Mouse (Mus musculus) myocyte (in vitro differentiated cells): ENCODE data around the gene Gm5565. TPM values are rescaled to one million over a fixed set of nuclear protein-coding genes. Genes with fewer than 3 reads are reported as not detected.
"Not testable (repeated sequence)": the region's sequence is repeated elsewhere in the genome, so short reads cannot be mapped to it uniquely, and the experiment has no call there.

Experiments used
- H3K27me3 ChIP-seq: one replicate; pipeline ENCODE4 v1.6.1; 2011; ENCODE audit not compliant: control insufficient read depth, insufficient read depth, insufficient read length
- H3K36me3 ChIP-seq: one replicate; pipeline ENCODE4 v1.6.1; 2011; ENCODE audit not compliant: control insufficient read depth, insufficient read depth
- H3K4me2 ChIP-seq: one replicate; pipeline ENCODE4 v1.6.1; 2011; ENCODE audit warnings: low read depth, control low read depth
- H3K4me3 ChIP-seq: one replicate; pipeline ENCODE4 v1.5.1; 2011; ENCODE audit warnings: mild to moderate bottlenecking, control low read depth, moderate library complexity
- H3K79me2 ChIP-seq: one replicate; pipeline ENCODE4 v1.6.1; 2011; ENCODE audit not compliant: control insufficient read depth, insufficient read depth
- H3ac ChIP-seq: one replicate; pipeline ENCODE4 v1.6.1; 2011; ENCODE audit not compliant: control insufficient read depth, insufficient read length
- CEBPB ChIP-seq: IDR thresholded peaks from 2 replicates; pipeline ENCODE4 v1.6.1; 2011; ENCODE audit warnings: mild to moderate bottlenecking, moderate library complexity; ENCODE audit not compliant: poor library complexity, insufficient read depth, severe bottlenecking
- E2F4 ChIP-seq: IDR thresholded peaks from one replicate; pipeline ENCODE4 v1.6.1; 2011; ENCODE audit warnings: mild to moderate bottlenecking, control low read depth, moderate library complexity; ENCODE audit not compliant: insufficient read depth
- MAX ChIP-seq: IDR thresholded peaks from one replicate; pipeline ENCODE4 v1.6.1; 2011; ENCODE audit warnings: low read depth, mild to moderate bottlenecking, control low read depth
- MYOD1 ChIP-seq, 3 experiments: IDR thresholded peaks; one replicate each; pipeline ENCODE4 v1.6.1; 2011; ENCODE audit warnings: control low read depth in 2 of 3, low read depth in 2 of 3, mild to moderate bottlenecking in 2 of 3, moderate library complexity in 1 of 3; ENCODE audit not compliant: insufficient read length in 2 of 3, control insufficient read depth in 1 of 3
- MYOG ChIP-seq, 3 experiments: IDR thresholded peaks; one replicate each; pipeline ENCODE4 v1.6.1; 2011; ENCODE audit warnings: control low read depth in 2 of 3, low read depth in 2 of 3, mild to moderate bottlenecking in 2 of 3; ENCODE audit not compliant: insufficient read length in 2 of 3, control insufficient read depth in 1 of 3, insufficient read depth in 1 of 3
- POLR2A ChIP-seq: IDR thresholded peaks from one replicate; pipeline ENCODE4 v1.6.1; 2011; ENCODE audit warnings: low read depth, mild to moderate bottlenecking, control low read depth, moderate library complexity; ENCODE audit not compliant: insufficient read length
- POLR2AphosphoS2 ChIP-seq: IDR thresholded peaks from one replicate; pipeline ENCODE4 v1.6.1; 2011; ENCODE audit warnings: low read depth, control low read depth; ENCODE audit not compliant: insufficient read length
- REST ChIP-seq: IDR thresholded peaks from one replicate; pipeline ENCODE4 v1.6.1; 2011; ENCODE audit warnings: mild to moderate bottlenecking, control low read depth, moderate library complexity; ENCODE audit not compliant: insufficient read depth, insufficient read length
- SRF ChIP-seq: IDR thresholded peaks from one replicate; pipeline ENCODE4 v1.6.1; 2011; ENCODE audit warnings: low read depth; ENCODE audit not compliant: control insufficient read depth, insufficient read length
- TCF12 ChIP-seq: IDR thresholded peaks from one replicate; pipeline ENCODE4 v1.6.1; 2011; ENCODE audit warnings: mild to moderate bottlenecking, control low read depth; ENCODE audit not compliant: poor library complexity, insufficient read depth, severe bottlenecking
- TCF3 ChIP-seq: IDR thresholded peaks from one replicate; pipeline ENCODE4 v1.6.1; 2011; ENCODE audit warnings: low read depth, control low read depth; ENCODE audit not compliant: insufficient read length
- USF1 ChIP-seq: IDR thresholded peaks from one replicate; pipeline ENCODE4 v1.6.1; 2011; ENCODE audit warnings: low read depth, mild to moderate bottlenecking, control low read depth, moderate library complexity
- polyA plus RNA-seq: library from polyadenylated mRNA; unstranded; fragments of >200 nt; fragmentation: generic; extraction: Trizol; gene quantifications from one replicate; pipeline ENCODE4 v1.2.1, GENCODE M21; 2012; ENCODE audit warnings: missing spikeins

Gm5565 gene
- not detected for polyA plus RNA-seq

- H3K79me2 ChIP-seq, H3K4me2 ChIP-seq, H3K4me3 ChIP-seq, H3ac ChIP-seq, H3K36me3 ChIP-seq, H3K27me3 ChIP-seq: not testable (repeated sequence)
These were observed at the start of gene Gm5565 for GRCm38 (mm10) chr5:146160439-146160838. TSS of gene Gm5565 (minus strand) at chr5:146160539.

- no peak overlapping the region for H3K4me2 ChIP-seq
- TF ChIP-seq MYOD1 (IDR thresholded peaks at IDR 0.05; ENCODE audit: control insufficient read depth in 1 of 3, insufficient read length in 2 of 3, low read depth in 2 of 3) = no peak
- no peak for TF ChIP-seq E2F4
- no peak for TF ChIP-seq CEBPB
- TF ChIP-seq MYOG (IDR thresholded peaks at IDR 0.05; ENCODE audit: control insufficient read depth in 1 of 3, insufficient read depth in 1 of 3, insufficient read length in 2 of 3, low read depth in 2 of 3) = no peak
- TF ChIP-seq TCF12 = no peak
- no peak for TF ChIP-seq POLR2A
- TF ChIP-seq TCF3 = no peak
- TF ChIP-seq REST = no peak
- TF ChIP-seq SRF = no peak
- TF ChIP-seq POLR2AphosphoS2 = no peak
- TF ChIP-seq MAX = no peak
- no peak overlapping the region for H3ac ChIP-seq
- H3K36me3 ChIP-seq = peaks cover 40% of the 10 kb centered on the region
- no peaks in the 10 kb centered on the region for H3K27me3 ChIP-seq
- H3K79me2 ChIP-seq = no peaks in the 10 kb centered on the region
- no peak overlapping the region for H3K4me3 ChIP-seq
These were observed 45.2 kb upstream of the Gm5565 start for GRCm38 (mm10) chr5:146205537-146205936.

GRCm38 (mm10) chr5:146203921-146204320 lies 43.6 kb upstream of the Gm5565 start:
- Histone ChIP-seq H3K79me2 (no peaks in the 10 kb centered on the region), H3K4me2 (no peak overlapping the region), H3K4me3 (no peak overlapping the region), H3K27me3 (no peaks in the 10 kb centered on the region), H3K36me3 (peaks cover 33% of the 10 kb centered on the region), H3ac (no peak overlapping the region)
- no peak for TF ChIP-seq E2F4
- TF ChIP-seq TCF12 = no peak
- no peak for TF ChIP-seq TCF3
- no peak for TF ChIP-seq MYOD1 (IDR thresholded peaks at IDR 0.05; ENCODE audit: control insufficient read depth in 1 of 3, insufficient read length in 2 of 3, low read depth in 2 of 3)
- TF ChIP-seq CEBPB = no peak
- TF ChIP-seq USF1 = no peak
- TF ChIP-seq POLR2AphosphoS2 = no peak

- TF ChIP-seq MYOG (IDR thresholded peaks at IDR 0.05; ENCODE audit: control insufficient read depth in 1 of 3, insufficient read depth in 1 of 3, insufficient read length in 2 of 3, low read depth in 2 of 3) (no peak), SRF (no peak), USF1 (no peak), CEBPB (no peak), POLR2A (no peak), REST (no peak), TCF12 (no peak), POLR2AphosphoS2 (no peak), E2F4 (no peak), TCF3 (no peak)
- H3K27me3 ChIP-seq = no peaks in the 10 kb centered on the region
- H3ac ChIP-seq = no peak overlapping the region
- peaks cover 9% of the 10 kb centered on the region for H3K36me3 ChIP-seq
- H3K4me2 ChIP-seq = no peak overlapping the region
- H3K79me2 ChIP-seq = no peaks in the 10 kb centered on the region
- no peak overlapping the region for H3K4me3 ChIP-seq
These were observed 40.2 kb upstream of the Gm5565 start for GRCm38 (mm10) chr5:146200580-146200979.

GRCm38 (mm10) chr5:146199540-146199939 lies 39.2 kb upstream of the Gm5565 start:
- Histone ChIP-seq H3K4me3 (no peak overlapping the region), H3K79me2 (no peaks in the 10 kb centered on the region), H3K36me3 (peaks cover 9% of the 10 kb centered on the region), H3ac (no peak overlapping the region), H3K27me3 (no peaks in the 10 kb centered on the region), H3K4me2 (no peak overlapping the region)
- no peak for TF ChIP-seq REST
- TF ChIP-seq MYOG (IDR thresholded peaks at IDR 0.05; ENCODE audit: control insufficient read depth in 1 of 3, insufficient read depth in 1 of 3, insufficient read length in 2 of 3, low read depth in 2 of 3) = no peak
- TF ChIP-seq USF1 = no peak
- no peak for TF ChIP-seq E2F4
- TF ChIP-seq POLR2AphosphoS2 = no peak
- TF ChIP-seq SRF = no peak
- TF ChIP-seq MAX = no peak
- no peak for TF ChIP-seq TCF12
- TF ChIP-seq POLR2A = no peak
- TF ChIP-seq TCF3 = no peak
- no peak for TF ChIP-seq CEBPB
- no peak for TF ChIP-seq MYOD1 (IDR thresholded peaks at IDR 0.05; ENCODE audit: control insufficient read depth in 1 of 3, insufficient read length in 2 of 3, low read depth in 2 of 3)
